Mouse (Mus musculus) urinary bladder, postnatal 14 days (tissue): ENCODE data around the gene Tbc1d2b.

Experiments used
- DNase-seq: peaks from one replicate; pipeline ENCODE4 v3.0.0; 2021; ENCODE audit warnings: low spot score

The Tbc1d2b gene

GRCm38 (mm10) chr9:90169965-90170364 lies 100.6 kb downstream of the Tbc1d2b start:
- no peak for DNase-seq

DNA sequence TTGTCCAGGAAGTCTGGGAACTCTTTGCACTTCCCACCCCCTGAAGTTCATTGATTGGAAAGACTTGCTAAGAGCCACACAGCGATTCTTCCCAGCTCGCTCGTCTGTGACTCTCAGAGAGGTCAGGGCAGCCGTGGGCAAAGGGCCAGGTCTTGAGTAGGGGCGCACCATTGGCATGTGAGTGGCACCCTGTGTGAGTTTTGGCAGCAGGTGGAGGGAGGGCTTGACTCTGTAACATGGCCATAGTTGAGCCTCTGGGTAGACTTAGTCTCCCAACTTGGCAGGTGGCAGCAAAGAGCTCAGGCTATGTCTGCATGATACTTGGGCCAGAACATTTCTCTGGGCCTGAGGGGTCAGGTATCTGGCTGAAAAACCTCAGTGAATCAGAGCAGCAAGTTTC lies 104.0 kb downstream of the Tbc1d2b start:
- DNase-seq, result no peak

DNA sequence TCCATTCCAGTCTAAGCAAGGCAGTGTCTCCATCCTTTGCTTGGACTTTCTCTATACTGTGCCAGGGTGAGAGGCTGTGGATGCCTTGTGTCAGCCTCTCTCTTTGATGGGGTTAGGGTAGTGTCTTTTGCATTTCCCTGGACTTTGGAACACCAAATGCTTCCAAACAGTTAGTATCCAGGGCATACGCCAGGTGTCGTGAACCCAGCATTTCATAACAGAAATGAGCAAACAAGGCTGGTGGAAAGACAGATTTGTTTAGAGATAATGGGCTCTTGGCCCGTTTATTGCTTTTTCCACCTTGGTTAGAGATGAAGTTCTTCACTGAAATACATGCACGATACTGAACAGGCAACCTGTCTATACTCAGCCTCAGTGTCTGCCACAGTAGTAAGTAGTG lies 105.0 kb downstream of the Tbc1d2b start:
- no peak for DNase-seq

- no peak for DNase-seq
Observed at GRCm38 (mm10) chr9:90164670-90165453, 105.7 kb downstream of the Tbc1d2b start.

DNA sequence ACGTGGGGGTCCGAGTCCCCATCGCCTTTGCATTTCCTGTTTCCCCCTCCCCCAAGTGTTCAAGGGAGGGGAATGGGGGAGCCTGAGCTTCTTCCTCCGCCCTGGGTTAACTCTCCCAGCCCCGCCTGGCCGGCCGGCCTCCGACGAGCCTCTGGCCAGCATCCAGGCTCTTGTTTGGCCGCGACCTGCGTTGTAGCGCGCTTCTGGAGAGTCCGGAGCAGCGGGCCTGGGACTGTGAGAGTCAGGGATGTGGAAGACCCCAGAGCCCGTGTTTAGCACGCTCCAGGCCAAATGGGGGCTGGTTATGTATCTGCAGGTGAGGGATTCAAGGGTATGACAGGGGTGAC lies 106.9 kb downstream of the Tbc1d2b start:
- peak; percentile 40 for DNase-seq

DNA sequence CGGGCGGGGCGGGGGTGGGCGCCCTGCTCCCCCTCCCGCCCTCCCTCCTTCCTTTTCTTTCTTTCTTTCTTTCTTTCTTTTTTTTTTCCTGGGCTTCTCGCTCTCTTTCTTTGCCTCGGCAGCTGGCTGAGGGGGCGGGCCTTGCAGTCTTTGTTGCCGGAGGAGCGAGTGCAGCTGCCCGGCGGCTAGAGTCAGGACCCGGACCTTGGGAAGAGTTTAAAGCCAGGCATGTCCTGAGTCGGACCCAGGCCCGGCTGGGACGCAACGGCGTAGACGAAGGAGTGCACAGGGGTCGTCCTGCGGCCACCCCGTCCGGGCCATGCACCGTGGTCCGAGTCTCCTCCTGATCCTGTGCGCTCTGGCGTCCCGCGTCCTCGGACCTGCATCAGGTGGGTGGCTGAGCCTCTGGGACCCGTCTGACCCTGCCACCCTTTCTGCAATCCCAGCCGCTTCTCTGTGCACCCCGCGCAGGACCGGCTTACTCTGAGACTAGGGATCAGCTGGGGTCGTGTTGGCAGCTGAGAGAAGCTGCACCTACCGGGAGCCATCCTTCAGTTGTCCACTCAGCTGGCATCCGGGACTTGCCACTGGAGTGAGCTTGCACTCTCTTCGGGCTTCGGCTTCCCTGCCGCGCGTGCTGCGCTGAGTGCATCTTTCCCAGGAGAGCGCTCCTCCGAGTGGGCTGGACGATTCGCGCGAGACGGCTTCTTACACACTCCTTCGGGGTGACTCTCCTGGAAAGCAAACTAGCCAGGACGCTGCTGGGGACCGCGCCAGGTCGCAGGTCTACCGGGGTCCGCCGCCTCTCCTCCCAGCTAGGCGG lies 107.5 kb downstream of the Tbc1d2b start, which contains the start of gene Adamts7:
Adamts7 (plus strand) TSS at position 144 of the 823 bp plus-strand sequence.
- DNase-seq, result peak; percentile 39

GRCm38 (mm10) chr9:90162243-90162925 lies 108.2 kb downstream of the Tbc1d2b start:
- peak; percentile 72 for DNase-seq
